Mouse (Mus musculus) spleen, postnatal 36 days (tissue): ENCODE measurements at regions not wholly inside any gene's neighbourhood (a gene's known extent, or its start where the extent isn't known, plus 50 kb on each side); places are given as distances from the start of the nearest gene placed in this dataset.

Source experiments
- DNase-seq, 2 experiments: peaks; one replicate each; pipeline ENCODE4 v3.0.0; 2022; ENCODE audit warnings: low spot score in 2 of 2, mixed read lengths in 1 of 2

DNA sequence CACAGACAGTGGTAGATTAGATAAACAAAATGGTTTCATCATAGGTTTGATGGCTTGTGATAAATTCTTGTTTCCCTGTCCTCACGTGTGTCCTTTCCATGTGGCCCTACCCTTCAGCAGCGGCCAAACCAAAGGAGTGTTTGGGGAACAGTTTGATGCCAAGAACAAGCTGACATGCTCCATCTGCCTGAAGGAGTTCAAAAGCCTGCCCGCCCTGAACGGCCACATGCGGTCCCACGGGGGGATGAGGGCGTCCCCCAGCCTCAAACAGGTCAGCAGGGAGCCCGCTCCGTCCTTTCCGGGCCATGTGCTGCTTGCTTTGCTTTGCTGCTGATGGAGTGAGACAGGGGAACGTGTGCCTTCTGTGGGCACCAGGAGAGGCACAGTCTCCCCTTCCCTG, 51.0 kb upstream of the Mrps10 start:
- no peak for DNase-seq

GRCm38 (mm10) chr17:47313162-47313561, 55.5 kb upstream of the Mrps10 start:
- no peak for DNase-seq

- no peak for DNase-seq
Observed at GRCm38 (mm10) chr17:47311272-47311671, 57.4 kb upstream of the Mrps10 start.

GRCm38 (mm10) chr17:47306027-47306761, 62.5 kb upstream of the Mrps10 start:
- DNase-seq: no peak

DNA sequence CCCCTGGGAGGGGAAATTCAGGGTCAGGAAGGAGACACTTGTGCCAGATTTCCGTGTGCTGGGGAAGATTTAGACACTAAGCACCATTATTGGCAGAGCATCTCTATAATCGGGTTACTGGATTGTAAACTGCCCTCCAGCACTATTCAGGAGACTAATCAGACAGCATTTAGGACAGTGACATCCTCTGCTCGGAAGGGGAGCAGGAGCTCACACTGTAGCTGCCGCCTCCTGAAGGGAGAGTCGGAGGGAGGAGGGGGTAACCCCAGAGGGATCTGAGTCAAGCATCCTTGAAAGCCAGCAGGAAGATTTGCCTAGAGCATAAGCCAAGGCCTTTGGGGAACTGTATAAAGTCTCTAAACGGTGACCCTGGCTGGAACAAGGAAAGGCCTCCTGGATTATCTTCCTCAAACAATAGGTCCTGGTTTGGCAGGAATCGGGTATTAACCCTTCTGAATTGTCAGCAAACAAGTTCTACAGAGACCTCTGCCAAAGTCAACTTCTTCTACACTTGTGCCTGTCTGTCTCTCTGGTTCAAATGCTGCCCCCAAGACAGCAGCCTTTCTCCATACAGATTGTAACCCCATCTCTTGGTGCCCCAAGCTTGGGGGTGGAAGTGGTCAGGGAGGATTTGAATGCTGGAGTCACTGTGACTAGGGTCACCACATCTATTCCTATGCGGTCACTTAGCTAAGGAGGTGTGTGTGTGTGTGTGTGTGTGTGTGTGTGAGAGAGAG, 64.1 kb upstream of the Mrps10 start:
- DNase-seq: no peak

GRCm38 (mm10) chr17:47303600-47303999, 65.1 kb upstream of the Mrps10 start:
- no peak for DNase-seq

DNA sequence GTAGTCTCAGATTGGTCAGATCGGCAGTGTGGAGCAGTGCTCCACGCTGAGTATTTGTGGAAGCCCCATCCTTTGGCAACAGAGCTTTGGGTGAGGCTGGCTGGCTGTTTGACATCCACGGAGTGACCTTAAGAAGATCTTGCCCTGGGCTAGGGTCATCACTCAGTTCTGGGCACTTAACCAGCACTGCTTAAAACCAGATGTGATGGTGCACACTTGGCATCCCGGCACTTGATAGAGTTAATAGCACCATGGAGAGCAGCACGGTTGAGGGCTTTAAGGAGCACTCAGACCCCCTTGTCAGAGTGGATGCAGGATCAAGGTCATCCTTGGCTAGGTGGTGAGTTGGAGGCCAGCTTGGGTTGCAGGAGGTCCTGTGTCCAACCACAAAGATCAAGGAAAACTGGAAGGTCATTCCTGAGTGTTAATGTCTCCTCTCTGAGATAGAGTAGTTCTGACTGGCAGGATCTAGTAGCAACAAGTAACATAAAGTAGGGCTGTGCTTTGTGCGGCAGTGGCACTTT, 70.2 kb upstream of the Mrps10 start:
- no peak for DNase-seq

GRCm38 (mm10) chr17:47297965-47298364, 70.7 kb upstream of the Mrps10 start:
- DNase-seq: no peak

DNA sequence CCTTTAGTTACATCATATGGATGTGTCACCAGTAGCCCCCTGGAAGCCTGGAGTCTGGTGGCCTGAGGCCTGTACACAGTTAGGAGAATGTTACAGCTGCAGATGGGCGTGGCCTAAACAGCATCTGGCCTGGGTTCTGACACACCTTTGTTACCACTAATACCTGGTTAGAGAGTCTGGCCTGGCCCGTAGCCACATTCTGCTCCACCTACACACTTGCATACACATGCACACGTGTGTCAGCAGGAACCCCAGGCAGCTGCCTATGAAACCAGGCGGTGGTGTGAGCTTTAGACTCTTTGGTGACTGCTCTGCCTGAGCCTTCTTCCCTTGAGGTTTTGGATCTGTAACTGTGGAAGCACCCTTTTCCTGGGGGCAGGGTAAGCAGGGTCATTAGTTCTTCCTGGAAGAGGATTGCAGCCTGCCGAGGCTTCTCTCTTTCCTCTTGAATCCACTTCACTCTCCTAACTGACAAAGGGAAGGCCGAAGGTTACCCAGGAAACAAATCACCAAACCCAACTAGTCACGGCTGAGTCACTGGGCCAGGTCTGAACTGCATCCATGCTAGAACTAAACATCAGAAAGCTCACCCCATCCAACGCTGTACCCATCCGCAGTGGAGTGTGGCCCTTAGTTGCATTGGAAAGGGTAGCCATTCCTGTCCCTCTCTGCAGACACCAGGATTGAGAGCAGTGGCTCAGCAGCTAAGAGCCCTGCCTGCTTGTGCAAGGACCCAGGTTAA, 71.8 kb upstream of the Mrps10 start:
- DNase-seq: no peak

DNA sequence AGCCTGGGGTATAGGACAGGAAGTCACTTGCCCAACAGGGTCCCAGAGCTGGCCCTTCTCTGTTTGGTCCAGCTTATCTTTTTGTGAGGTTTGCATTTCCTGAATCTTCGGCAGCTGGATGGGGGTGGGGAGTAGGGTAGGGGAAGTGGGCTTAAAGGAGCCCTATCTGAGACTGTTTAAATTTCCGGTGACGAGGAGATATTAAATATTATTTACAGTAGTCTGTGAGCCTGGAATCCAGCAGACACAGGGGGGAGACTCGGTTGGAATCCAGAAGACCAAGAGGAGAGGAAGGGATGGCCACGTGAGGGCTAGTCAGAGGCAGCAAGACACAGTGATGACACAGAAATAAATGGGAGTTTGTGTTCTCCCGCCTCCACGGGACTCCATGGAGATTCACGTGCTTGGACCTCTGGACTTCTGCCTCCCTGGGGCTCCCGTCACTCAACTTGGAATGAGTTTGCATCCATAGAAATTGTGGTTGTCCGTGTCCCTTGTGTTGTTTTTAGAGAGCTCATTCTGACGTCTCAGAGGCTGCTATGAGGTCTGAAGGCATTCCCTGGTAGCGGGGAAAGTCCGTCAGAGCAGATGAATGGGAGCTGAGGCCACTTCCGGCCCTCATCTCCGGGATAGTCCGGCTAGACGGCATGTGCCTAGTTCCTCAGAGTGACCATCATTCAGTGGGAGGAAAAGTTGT, 73.2 kb upstream of the Mrps10 start:
- peak in 1 of 2 experiments; percentile 15 for DNase-seq

DNA sequence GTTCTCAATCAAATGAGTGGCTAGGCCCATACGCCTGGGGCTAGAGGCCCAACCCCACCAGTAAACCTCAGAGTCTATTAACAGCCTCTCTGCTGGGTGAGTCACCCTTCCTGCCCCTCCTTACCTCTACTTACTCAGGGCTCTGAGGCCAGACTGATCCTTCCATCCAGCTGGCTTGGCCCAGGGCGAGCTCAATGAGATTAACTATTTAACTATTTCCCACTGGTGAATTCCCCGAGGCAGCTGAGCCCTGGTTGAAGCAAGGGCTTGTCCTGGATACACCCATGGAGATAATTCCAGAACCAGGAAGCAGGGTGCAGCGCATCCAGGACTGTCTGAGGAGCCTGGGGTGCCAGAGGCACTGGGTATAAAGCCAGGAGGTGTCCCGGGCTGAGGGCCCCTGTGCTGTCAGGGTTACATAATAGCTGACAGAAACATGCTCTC, 74.6 kb upstream of the Mrps10 start:
- DNase-seq: no peak

- no peak for DNase-seq
Observed at GRCm38 (mm10) chr17:47293178-47293577, 75.5 kb upstream of the Mrps10 start.

- no peak for DNase-seq
Observed at GRCm38 (mm10) chr17:47291558-47291957, 77.1 kb upstream of the Mrps10 start.

DNA sequence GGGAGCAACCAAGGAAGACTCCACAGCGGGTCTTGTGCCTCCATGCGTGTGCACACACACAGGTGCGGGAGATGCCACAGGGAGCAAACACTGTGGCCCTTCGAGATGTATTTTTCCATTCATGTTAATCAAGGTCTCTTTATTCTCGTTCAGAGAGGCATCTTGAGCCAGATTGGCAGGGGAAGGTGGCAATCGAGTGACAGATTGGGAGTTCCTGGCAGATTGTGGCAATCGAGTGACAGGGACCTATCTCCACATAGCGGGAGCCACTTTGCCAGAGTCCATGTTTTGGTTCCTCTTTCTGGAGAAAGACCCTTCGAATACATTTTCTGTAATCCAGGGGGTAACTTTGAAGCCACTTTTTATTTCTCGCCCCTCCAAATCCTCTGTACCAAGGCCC, 83.1 kb upstream of the Mrps10 start:
- DNase-seq: no peak

DNA sequence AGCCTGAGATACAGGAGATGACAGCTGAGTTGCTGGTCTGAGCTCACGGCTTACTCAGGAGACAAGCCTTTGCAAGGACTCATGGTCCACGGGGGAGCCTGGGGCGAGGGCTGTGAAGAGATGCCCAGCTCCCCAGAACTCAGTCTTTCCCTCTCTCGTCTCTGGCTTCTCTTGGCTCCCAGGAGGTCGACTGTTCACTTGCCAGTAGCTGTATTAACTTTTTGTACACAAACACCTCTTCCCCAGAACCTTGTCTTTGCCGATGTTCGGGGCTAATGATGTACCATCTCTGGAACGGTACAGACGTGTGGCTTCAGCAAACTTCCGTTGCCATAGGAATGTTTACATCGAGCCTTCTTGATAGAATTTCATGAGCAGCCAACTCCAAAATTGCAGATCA, 84.5 kb upstream of the Mrps10 start:
- DNase-seq: no peak

GRCm38 (mm10) chr17:47283158-47283557, 85.5 kb upstream of the Mrps10 start:
- DNase-seq: no peak

- DNase-seq: no peak
Observed at GRCm38 (mm10) chr17:47282476-47282875, 86.2 kb upstream of the Mrps10 start.

DNA sequence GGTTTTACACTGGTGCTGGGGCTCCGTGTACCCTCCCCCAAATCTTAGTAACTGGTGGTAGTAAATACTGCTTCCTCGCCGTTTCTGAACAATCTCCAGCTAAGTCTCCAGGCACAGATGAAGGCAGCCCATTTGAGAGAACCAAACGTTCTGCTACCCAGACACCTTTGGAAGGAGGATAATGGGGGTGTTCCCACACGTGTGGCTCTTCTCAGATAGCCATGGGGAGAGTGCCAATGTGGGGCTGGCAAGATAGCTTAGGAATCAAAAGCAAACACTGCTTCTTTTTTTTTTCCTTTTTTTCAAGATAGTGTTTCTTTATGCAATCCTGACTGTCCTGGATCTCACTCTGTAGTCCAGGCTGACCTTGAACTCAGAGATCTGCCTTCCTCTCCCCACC, 90.8 kb upstream of the Mrps10 start:
- no peak for DNase-seq

GRCm38 (mm10) chr17:47276639-47277038, 92.0 kb upstream of the Mrps10 start:
- DNase-seq: no peak

- no peak for DNase-seq
Observed at GRCm38 (mm10) chr17:47275796-47276311, 92.8 kb upstream of the Mrps10 start.

GRCm38 (mm10) chr17:47273309-47273708, 95.4 kb upstream of the Mrps10 start:
- DNase-seq: no peak
